Mouse (Mus musculus): ENCODE measurements around the gene Slc22a18.
"Not testable (repeated sequence)": the region's sequence is repeated elsewhere in the genome, so short reads cannot be mapped to it uniquely, and the experiment has no call there.

The Slc22a18 gene

DNA sequence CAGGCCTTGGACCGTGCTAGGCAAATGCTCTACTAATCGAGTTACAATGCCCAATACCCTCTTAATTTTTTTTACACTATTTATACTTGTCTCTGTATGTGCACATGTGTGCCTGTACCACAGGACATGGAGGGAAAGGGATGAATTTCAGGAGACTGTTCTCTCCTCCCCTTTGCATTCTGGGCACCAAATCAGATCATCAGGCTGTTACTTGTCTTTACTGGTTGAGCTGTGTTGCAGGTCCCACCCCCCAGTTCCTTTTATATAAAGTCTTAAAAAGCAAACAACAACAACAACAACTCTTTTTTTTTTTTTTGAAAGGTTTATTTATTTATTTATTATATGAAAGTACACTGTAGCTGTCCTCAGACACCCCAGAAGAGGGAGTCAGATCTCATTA, 31.9 kb downstream of the Slc22a18 start:
- DNase-seq (ENCODE audit: low read depth), result no peak

DNA sequence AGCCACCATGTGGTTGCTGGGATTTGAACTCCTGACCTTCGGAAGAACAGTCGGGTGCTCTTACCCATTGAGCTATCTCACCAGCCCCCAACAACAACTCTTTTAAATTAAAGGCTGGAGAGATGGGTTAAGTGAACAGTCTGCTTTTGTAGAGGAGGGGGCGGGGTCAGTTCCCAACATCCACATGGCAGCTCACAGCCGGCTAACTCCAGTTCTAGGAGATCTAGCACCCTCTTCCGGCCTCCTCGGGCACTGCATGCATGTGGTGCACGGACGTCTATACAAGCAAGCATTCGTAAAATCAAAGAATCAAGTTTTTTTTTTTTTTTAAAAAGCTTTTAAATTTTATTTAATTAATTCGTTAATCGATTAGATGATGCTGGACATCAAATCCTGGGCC, 32.3 kb downstream of the Slc22a18 start:
- DNase-seq (ENCODE audit: low read depth), result peak; percentile 62

DNA sequence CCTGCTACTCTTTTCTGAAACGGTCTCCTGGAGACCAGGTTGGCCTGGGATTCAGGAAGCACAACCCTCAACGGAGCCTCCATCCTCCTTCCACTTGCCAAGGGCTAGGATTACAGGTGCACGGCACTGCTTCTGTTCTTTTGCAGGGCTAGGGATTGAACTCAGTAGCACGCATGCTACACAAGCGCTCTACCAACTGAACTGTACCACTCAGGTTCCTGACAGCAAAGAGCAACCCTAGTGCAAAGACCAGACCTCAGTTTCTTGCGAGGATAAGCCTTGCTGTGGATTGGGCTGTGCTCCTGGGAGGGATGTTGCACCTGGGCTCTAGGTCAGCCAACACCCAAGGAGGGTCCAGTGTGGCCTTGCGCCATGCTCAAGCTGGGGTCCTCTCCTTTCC, 32.7 kb downstream of the Slc22a18 start:
- DNase-seq (ENCODE audit: low read depth), result no peak

DNA sequence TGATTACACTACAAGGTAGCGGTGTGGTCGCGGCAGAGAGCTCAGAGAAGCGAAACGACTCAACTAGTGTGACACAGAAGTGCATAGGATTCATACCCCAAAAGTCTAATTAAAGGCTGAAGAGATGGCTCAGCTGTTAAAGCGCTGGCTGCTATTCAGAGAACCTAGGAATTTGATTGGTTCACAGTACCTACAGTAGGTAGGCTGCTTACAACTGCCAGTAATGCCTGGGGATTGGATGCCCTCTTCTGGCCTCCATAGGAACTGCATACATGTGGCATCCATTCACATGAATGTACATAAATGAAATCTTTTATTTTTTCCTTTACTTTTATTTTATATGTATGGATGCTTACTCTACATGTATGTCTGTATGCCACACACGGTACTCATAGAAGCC, 33.1 kb downstream of the Slc22a18 start:
- DNase-seq (ENCODE audit: low read depth), result peak; percentile 57

DNA sequence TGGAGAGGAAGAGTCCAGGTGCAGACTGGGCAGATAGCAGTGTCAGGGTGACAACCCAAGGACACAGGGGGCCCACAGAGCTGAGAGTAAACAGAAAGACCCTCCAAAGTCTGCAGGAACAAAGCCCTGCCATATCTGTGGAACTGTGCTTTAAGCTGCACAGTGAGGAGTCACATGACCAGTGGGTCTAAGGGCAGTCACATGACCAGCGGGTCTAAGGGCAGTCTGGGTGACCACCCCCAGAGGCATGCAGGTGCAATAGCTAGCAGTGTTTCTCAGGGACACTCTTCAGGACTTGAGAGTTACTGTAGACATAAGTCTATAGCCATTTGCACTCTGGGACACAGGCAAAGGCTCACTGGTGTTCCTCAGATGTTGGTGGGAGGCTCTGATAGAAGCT, 36.0 kb downstream of the Slc22a18 start:
- DNase-seq (ENCODE audit: low read depth), result no peak

DNA sequence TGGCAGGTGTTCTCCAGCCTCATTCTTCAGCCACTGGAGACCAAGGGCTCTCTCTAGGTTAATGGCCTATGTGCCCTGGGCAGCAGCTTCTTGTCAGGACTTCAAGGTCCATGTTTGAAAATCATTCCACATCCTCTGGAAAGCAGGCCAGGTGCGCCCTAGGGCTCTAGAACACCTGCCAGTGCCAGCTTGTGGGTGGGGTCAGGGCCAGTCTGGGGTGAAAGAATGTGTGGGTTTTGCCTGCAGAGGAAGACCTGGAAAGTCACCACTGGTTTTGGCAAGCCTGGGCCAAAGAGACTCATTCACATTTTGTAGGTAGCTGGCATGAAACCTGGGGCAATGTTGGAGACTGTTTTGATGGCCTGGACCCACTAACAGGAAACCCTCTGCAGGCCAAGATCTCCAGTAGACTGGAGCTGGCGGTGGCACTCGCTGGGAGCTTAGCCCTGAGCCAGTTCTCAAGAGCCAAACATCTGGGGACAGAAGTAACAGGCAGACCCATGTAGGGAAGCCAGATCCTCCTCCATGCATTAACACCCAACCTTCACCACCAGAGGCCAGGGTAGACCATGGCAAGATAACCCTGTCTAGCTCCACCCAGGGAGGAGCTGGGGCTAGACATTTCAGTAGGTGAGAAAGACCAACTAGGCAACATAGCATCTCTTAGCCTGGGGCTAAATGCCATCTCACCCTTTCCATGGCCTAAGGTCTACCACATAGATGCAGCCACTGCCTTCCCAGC, 37.2 kb downstream of the Slc22a18 start:
- no peak for DNase-seq (ENCODE audit: low read depth)

DNA sequence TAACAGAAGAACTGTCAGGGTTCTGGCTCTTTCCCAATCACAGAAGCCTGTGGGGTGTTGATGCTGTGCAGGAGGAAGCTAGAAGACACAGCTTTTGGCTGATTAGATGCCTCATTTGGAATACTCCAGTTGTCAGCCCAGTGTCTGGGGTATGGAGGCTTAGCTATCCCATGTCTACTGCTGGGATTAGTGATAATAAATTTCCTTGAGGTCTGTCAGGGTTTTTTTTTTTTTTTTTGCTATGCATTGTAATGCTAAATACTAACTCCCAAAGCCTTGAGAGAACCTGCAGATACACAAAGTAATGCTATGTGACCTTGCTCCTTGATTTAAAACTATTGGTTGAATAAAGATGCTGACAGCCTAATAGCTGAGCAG, 37.8 kb downstream of the Slc22a18 start:
- no peak for DNase-seq (ENCODE audit: low read depth)

DNA sequence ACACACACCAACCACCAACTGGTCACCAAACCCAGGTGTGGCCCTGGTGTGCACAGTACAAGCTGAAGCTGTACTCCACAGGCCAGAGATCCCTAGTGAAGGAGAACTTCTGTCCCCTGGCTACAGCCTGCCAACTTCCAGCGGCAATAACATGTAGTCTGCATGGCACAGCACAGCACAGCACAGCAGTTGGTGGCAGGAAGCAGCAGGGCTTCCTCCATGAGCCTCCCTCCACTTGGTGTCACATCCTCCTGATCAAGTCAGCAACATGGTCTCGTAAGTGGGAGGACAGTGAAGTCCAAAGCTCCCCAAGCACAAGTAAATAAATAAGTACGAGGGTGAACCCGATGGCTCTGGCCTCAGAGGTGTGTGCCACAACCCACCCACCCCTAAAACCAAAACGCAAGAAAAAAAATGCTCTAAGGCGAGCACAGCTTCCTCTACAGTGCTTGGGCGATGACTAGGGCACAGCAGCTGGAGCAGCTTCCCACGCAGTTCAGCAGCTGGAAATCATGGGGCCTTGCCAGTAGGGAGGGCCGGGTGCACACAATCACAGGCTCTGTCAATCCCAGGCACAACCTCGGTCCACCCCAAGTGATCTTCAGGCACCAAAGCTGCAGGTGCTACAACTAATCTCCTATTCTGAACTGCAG, 40.4 kb downstream of the Slc22a18 start:
- no peak for DNase-seq (ENCODE audit: low read depth)

DNA sequence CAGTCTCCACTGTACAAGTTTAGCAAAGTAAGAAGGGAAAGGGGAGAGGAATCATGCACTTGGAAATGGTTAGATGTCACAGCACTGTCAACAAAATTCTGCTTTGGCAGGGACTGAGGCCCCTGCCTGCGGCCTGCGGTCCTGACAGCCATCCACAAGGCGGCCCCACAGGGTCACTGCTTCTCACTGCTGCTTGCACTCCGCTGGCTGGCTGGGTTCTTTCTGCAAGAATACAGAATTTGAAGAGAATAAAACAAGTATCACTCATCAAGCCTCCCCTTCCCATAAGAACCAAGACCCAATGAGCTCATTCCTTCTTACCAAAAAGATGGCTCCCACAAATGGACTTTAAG, 40.9 kb downstream of the Slc22a18 start:
- no peak for DNase-seq (ENCODE audit: low read depth)

DNA sequence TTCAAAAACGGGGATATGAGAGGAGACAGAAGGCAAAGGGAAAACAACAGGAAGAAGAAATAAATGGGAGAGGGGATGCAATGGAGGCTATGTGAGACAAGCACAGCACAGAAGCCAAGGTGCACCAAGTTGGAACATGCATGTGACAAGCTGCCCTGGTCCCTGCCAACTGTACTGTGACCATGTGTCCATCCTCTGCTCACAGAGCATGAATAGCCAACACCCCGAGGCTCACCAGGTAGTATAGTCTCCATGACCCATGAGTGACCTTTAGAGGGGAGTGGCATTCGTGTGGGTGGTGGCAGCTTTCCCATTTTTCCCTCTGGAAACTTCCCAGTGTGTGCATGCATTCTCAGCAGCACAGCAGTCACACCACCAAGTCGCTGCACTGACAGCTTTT, 45.8 kb downstream of the Slc22a18 start:
- no peak for DNase-seq (ENCODE audit: low read depth)

DNA sequence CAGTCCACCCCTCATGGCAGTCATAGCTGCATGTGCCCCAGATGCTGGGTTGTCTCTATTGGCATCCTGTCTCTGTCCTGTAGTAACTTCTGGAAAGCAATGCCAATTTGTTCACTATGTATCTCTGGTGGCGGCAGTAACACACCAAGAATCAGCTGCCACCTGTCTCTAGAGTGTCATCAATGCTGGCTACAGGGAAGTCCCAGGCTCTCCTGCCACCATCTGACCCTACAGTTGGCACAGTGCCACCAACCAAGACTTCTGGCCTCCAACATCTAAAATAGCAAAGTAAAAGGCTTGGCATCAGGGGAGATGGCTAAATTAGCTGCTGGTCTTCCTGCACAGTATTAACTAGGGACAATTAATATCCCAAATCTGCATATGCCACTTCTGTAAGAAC, 58.9 kb downstream of the Slc22a18 start:
- no peak for DNase-seq (ENCODE audit: low read depth)

DNA sequence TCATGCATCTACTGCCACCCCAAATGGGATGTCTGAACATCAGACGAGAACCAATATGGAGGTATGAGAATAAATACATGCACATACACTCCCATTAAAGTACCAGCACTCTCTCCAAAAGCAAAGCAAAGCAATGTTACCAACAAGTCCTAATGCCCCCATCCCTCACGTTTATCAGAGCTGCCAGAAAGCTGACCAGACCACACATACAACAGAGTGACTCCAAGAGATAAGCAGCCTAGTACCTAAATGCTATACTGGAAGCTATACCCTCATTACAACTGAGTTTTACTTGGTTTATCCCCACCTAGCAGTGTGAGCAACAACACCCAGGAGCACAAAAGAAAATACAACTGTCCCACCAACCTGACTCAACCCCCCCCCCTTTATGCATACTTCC, 59.7 kb downstream of the Slc22a18 start:
- no peak for DNase-seq (ENCODE audit: low read depth)

DNA sequence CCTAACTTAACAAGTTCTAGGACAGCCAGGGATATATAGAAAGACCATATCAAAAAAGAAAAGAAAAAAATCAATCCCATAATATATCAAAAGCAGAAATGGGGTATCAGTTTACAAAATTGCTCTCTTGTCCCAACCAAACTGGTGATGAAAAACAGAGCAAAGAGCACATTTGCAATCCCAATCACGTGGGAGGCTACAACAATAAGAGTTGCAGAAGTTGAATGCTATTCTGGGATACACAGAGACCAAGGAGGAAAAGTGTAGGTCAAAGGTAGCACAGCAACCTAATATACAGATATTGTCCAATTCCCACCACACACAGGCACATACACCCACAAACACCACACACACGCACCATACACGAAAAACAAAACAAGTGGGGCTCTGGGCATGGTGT, 62.7 kb downstream of the Slc22a18 start:
- DNase-seq (ENCODE audit: low read depth), result no peak

DNA sequence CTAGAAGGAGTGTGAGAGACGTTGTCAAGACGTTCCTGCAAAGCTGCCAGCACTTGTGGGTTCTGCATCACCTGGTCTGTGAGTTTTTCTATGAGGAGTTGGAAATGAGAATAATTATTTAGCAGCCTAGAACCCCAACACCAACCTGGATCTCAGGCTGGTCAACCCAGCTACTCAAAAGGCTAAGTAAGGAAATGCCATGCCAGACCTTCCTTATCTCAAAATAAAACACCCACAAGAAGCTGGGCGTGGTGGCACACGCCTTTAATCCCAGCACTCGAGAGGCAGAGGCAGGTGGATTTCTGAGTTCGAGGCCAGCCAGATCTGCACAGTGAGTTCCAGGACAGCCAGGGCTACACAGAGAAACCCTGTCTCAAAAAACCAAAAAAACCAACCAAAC, 64.7 kb downstream of the Slc22a18 start:
- DNase-seq (ENCODE audit: low read depth), result not testable (repeated sequence)

DNA sequence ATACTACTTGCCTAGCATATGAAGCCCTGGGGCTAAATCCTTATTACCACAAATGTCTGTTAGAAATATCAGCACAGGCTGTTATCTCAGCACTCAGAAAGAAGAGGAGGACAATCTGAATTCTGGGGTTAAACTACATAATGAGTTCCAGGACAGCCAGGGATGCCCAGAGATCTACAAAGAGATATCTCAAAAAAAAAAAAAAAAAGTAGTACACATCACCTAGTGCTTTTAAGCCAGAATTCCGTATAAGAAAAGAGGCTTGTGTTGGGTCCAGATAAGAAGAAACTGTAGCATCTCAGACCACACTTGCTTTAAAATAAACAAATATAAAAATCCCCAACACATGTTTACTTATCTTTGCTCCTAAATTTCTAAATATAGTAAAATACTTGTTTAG, 65.1 kb downstream of the Slc22a18 start:
- no peak for DNase-seq (ENCODE audit: low read depth)

DNA sequence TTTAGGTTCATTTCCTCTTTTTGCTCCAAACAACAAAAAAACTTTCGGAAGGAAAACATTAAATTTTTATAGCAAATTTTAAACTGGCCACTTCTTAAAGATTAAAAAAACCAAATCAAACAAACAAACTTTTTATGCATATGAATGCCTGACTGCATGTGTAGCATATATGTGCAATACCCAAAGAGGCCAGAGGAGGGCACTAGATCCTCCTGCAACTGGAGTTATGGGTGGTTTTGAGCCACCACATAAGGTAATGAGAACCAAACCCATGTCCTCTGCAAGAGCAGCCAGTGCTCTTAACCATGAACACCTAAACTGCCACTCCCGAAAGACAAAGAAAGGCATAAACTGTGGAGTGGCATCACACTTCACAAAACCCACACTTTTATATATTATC, 70.8 kb downstream of the Slc22a18 start:
- DNase-seq (ENCODE audit: low read depth), result peak; percentile 50

DNA sequence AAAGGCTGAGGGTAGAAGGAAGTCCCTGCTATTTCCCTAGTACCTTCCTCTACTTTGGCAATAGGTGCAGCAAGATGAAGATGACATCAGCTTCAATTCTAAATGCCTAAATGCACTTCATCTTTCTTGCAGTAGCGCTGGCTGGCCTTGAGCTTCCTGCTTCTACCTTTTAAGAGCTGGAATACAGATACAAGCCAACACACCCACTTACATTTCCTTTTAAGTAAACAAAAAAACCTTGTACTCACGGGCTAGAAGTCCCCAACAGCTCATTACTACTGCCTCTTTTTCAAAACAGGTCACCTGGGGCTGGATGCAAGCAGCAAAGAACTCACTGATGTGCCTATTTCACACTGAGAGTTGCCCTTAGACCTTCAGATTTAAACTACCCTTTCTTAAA, 73.0 kb downstream of the Slc22a18 start:
- DNase-seq (ENCODE audit: low read depth), result no peak

DNA sequence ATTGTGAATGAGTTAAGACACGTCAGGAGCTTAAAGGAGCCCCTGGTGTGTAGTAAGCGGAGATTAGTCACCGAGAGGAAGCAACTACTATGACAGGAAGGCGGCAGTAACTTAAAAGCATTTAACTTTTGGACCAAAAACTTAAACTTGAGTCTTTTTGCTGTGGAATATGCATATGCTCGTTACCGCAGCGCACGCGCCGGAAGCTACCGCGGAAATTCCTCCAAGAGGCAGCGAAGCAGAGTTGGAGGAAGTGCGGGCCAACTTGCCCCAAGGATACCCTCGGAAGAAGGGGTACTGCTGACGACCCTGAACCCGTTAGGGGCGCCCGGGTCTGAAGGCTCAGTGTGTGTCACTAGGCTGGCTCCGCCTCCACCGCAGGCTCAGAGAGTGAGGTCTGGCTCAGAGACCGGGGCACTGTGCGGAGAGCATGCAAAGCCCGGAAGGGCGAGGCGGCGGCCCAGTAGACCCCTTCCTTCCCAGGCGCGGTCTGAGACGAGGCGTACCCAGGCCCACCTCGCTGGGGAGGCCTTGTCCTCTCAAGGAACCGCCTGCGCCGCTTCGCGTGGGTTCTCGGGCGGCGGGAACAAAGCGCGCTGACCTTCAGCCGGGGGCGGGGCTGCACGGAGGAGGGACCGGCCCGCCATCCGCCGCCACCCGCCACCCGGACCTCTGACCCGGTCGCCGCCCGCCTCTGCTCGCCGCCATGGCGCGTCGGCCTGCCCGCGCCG, 74.9 kb downstream of the Slc22a18 start:
- peak; percentile 40 for DNase-seq (ENCODE audit: low read depth)

Data from NIH3T3 (cell line).